ENCODE assay signal across 8 mouse cellular contexts in genomic region chr5:36695005-36695404, GRCm38 (mm10). TPM values are rescaled to one million over a fixed set of nuclear protein-coding genes. Genes with fewer than 3 reads are reported as not detected.
DNase-seq lines count a peak whose midpoint lies in the region; ATAC-seq and TF ChIP-seq lines count a peak whose summit lies in the region.

No protein-coding gene starts in this region.

- 6% methylated on average over 14 of the region's 14 CpGs for WGBS in lung, adult 2 months
- WGBS in hindbrain, embryonic 12.5 days: 8% methylated on average over 14 of the region's 14 CpGs
- WGBS in midbrain, embryonic 14.5 days: 7% methylated on average over 14 of the region's 14 CpGs

- peak overlapping the region; percentile 88 for H3K4me3 ChIP-seq in lung, adult 2 months (replicated peaks; ENCODE audit: extremely low read depth, low read depth, low read length)
- H3K4me3 ChIP-seq in bone marrow macrophage, adult 2 months (ENCODE audit: insufficient read depth, low read length): peak overlapping the region; percentile 95
- peak overlapping the region; percentile 88 for H3K4me3 ChIP-seq in hindbrain, embryonic 12.5 days
- peak overlapping the region; percentile 78 for H3K4me3 ChIP-seq in midbrain, embryonic 14.5 days (replicated peaks; ENCODE audit: low read depth, low read length)

- no peaks in the 10 kb centered on the region for H3K36me3 ChIP-seq in hindbrain, embryonic 12.5 days
- no peaks in the 10 kb centered on the region for H3K36me3 ChIP-seq in midbrain, embryonic 14.5 days (ENCODE audit: control insufficient read depth, insufficient read depth, low read length)

- peak overlapping the region; percentile 79 for H3K4me2 ChIP-seq in hindbrain, embryonic 12.5 days (replicated peaks)
- peak overlapping the region; percentile 60 for H3K4me2 ChIP-seq in midbrain, embryonic 14.5 days (ENCODE audit: low read length)

- peak overlapping the region; percentile 68 for H3K27ac ChIP-seq in bone marrow macrophage, adult 2 months (ENCODE audit: insufficient read depth, low read depth, low read length)
- peak overlapping the region; percentile 97 for H3K27ac ChIP-seq in hindbrain, embryonic 12.5 days
- peak overlapping the region; percentile 93 for H3K27ac ChIP-seq in midbrain, embryonic 14.5 days (replicated peaks; ENCODE audit: low read depth, low read length)

- H3K27me3 ChIP-seq in hindbrain, embryonic 12.5 days: no peaks in the 10 kb centered on the region
- no peaks in the 10 kb centered on the region for H3K27me3 ChIP-seq in midbrain, embryonic 14.5 days (ENCODE audit: control insufficient read depth, insufficient read depth, low read length)

- H3K9me3 ChIP-seq in hindbrain, embryonic 12.5 days (replicated peaks): no peaks in the 10 kb centered on the region
- no peaks in the 10 kb centered on the region for H3K9me3 ChIP-seq in midbrain, embryonic 14.5 days (ENCODE audit: control insufficient read depth, low read length)

- TF ChIP-seq POLR2A in lung, adult 2 months (IDR thresholded peaks at IDR 0.05; ENCODE audit: borderline replicate concordance, extremely low read depth, low read depth, low read length): no peak
- no peak for TF ChIP-seq POLR2A in bone marrow macrophage, adult 2 months (IDR thresholded peaks at IDR 0.05; ENCODE audit: borderline replicate concordance, low read depth, low read length)

- no peaks in the 10 kb centered on the region for H3K4me1 ChIP-seq in lung, adult 2 months (ENCODE audit: control insufficient read depth, insufficient read depth, low read length)
- peaks cover 32% of the 10 kb centered on the region for H3K4me1 ChIP-seq in bone marrow macrophage, adult 2 months (ENCODE audit: control insufficient read depth, insufficient read depth, low read length)
- peaks cover 11% of the 10 kb centered on the region for H3K4me1 ChIP-seq in hindbrain, embryonic 12.5 days
- H3K4me1 ChIP-seq in midbrain, embryonic 14.5 days (ENCODE audit: control insufficient read depth, insufficient read depth, low read length): peaks cover 11% of the 10 kb centered on the region

- no peak for DNase-seq in lung, adult 2 months
- DNase-seq in lung, adult 18-20 months: no peak
- peak; percentile 56 for DNase-seq in midbrain, embryonic 14.5 days
- DNase-seq in layer of hippocampus, adult 18-20 months (ENCODE audit: low spot score in 2 of 2): no peak
- no peak for DNase-seq in thymus, postnatal 14 days

- ATAC-seq in hindbrain, embryonic 12.5 days (ENCODE audit: low FRiP score): 0 out of 2 replicates have a peak, but pooled peaks have one; percentile 4
- ATAC-seq in midbrain, embryonic 14.5 days (ENCODE audit: low FRiP score, low TSS enrichment): no peak
- ATAC-seq in inflammation-experienced regulatory T-cells, adult 6 months: no peak

- H3K9ac ChIP-seq in hindbrain, embryonic 12.5 days: peak overlapping the region; percentile 91
- H3K9ac ChIP-seq in midbrain, embryonic 14.5 days (replicated peaks; ENCODE audit: low read length): peak overlapping the region; percentile 81

- no peak for TF ChIP-seq CTCF in lung, adult 2 months (IDR thresholded peaks at IDR 0.05; ENCODE audit: insufficient read depth, low read length)
- no peak for TF ChIP-seq CTCF in bone marrow macrophage, adult 2 months (IDR thresholded peaks at IDR 0.05; ENCODE audit: low read depth, low read length)

RNA-seq across cellular contexts. Expression of gene D5Ertd579e, which starts 0.8 kb away (rescaled TPM):
- 14.4 and 23.3 TPM in 2 replicates for polyA plus RNA-seq in lung, adult 2 months (2012; rRNA removed)
- 32.3 and 34.0 TPM in 2 replicates for polyA plus RNA-seq in bone marrow macrophage, adult 2 months (2012; ENCODE audit: insufficient read depth, insufficient read length, missing spikeins)
- 41.8 and 43.3 TPM in 2 replicates for polyA plus RNA-seq in hindbrain, embryonic 12.5 days (2016; fragmentation: Nextera tagmentation; extraction: Ambion mirVana)
- polyA plus RNA-seq in midbrain, embryonic 14.5 days (2014; fragmentation: Nextera tagmentation; extraction: Ambion mirVana): 38.8 and 53.7 TPM in 2 replicates
- 10 to 100 TPM; 89.0 to 98.6 TPM for total RNA-seq in layer of hippocampus, adult 18-20 months (2021)
- 10 to 100 TPM; 18.2 to 32.6 (median 28.6) TPM for polyA plus RNA-seq in inflammation-experienced regulatory T-cells, adult 6 months (2017; shearing (Covaris generic))

RNA-seq across cellular contexts. Expression of gene Bloc1s4, which starts 53.4 kb away (rescaled TPM):
- polyA plus RNA-seq in lung, adult 2 months (2012; rRNA removed): 25.7 and 33.4 TPM in 2 replicates
- polyA plus RNA-seq in bone marrow macrophage, adult 2 months (2012; ENCODE audit: insufficient read depth, insufficient read length, missing spikeins): 16.8 and 16.9 TPM in 2 replicates
- 28.0 and 29.2 TPM in 2 replicates for polyA plus RNA-seq in hindbrain, embryonic 12.5 days (2016; fragmentation: Nextera tagmentation; extraction: Ambion mirVana)
- polyA plus RNA-seq in midbrain, embryonic 14.5 days (2014; fragmentation: Nextera tagmentation; extraction: Ambion mirVana): 28.6 and 28.8 TPM in 2 replicates
- 10 to 100 TPM; 23.7 to 25.2 TPM for total RNA-seq in layer of hippocampus, adult 18-20 months (2021)
- 1 to 10 TPM; 1.0 to 1.9 (median 1.1) TPM for polyA plus RNA-seq in inflammation-experienced regulatory T-cells, adult 6 months (2017; shearing (Covaris generic))
